Mouse (Mus musculus) inflammation-experienced regulatory T-cells (primary cell): Measurements from ENCODE around the gene Gm4064. TPM values are rescaled to one million over a fixed set of nuclear protein-coding genes. Genes with fewer than 3 reads are reported as not detected.

ENCODE experiments used
- polyA plus RNA-seq, 2 experiments: library from polyadenylated mRNA; unstranded; fragments of 100-300 nt; shearing (Covaris generic); gene quantifications; one replicate each; pipeline ENCODE4 v1.2.1; 2017

Gene Gm4064
- not detected for polyA plus RNA-seq

GRCm38 (mm10) chrY:2796105-2796504, at the start of gene Gm4064:
Gene Gm4064, minus strand, starts transcription at chrY:2796205.

DNA sequence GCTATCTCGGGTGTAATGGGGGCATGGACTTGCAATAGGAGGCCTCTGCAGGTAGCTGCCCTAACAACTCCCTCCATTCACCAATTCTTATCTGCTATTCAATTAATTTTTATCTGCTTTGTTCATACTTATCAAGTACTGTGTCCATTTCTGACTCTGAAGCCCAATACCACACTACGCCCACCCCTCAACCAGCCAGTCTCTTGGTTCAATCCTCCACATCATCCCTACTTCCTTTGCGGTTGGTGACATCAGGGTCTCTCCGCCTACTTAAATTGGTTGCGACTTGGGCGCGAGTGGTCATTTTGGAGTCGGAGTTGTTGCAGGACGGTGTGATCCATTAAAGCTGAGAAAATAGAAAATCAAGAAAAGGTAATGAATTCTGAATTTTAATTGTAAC, 34.4 kb upstream of the Gm4064 start, which contains the start of the genes Rbmy and Gm10256:
Rbmy (plus strand) TSS at position 301 of the 400 bp plus-strand sequence.
Gm10256 (plus strand) TSS at position 320 of the 400 bp plus-strand sequence.

Other genes with a start within 250 kb of the Gm4064 start
- not detected for gene H2al2c, start 197.1 kb downstream of the Gm4064 start, polyA plus RNA-seq
- gene Sry, start 132.5 kb downstream of the Gm4064 start, polyA plus RNA-seq = not detected
- not detected for gene H2al2b, start 75.5 kb downstream of the Gm4064 start, polyA plus RNA-seq
- gene Rbmy, start 34.5 kb upstream of the Gm4064 start, polyA plus RNA-seq = not detected
- not detected for gene Gm10256, start 34.5 kb upstream of the Gm4064 start, polyA plus RNA-seq
- gene Gm10352, start 104.8 kb upstream of the Gm4064 start, polyA plus RNA-seq = not detected
- gene Gm29289, start 136.4 kb upstream of the Gm4064 start, polyA plus RNA-seq = not detected